Mouse (Mus musculus): Measurements from ENCODE around the gene Zfp541.

DNA sequence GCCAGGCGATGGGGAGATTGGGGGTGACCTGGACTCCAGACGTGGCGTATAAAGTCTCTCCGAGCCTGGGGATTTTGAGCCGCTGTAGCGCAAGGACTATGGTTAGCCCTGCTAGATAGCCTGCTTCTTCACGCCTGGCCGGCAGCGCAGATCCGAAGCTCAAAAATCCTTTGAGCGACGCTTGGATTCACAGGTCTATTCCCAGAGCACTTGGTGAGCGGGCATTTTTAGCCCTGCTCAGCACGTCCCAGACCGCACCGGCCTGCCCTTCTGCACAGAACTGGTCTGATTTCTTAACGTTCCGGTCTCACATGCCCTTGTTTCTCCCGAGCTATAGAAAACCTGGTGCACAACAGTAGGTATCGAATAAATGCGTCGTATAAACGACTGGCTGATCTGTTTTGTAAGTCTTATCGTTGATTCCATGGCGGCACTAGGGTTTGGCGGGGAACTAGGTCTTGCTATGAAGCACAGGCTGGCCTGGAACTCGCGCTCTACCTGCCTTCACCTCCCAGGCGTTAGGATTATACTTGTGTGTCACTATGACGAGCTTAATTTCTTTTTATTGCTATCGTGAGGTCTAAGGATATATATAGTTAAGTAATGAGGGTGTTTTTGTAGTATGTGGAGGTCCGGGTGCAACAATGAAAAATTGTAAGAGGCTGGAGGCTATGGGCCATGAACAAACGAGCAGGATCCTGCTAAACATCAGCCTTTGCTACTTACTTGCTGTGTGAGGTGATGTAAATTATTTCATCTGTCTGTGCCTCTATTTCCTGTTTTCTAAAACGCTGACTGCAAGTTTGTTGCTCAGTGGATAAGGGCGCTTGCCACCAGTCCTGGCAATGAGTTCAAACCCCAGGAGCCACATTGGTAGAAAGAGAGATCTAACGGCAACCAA lies 12.7 kb upstream of the Zfp541 start:
- TF ChIP-seq POLR2A (IDR thresholded peaks at IDR 0.05; ENCODE audit: low read depth, low read length) (no peak), CTCF (IDR thresholded peaks at IDR 0.05; ENCODE audit: extremely low read depth, insufficient read length, insufficient replicate concordance, low read depth, low read length) (no peak)

Measured in small intestine, adult 2 months (tissue).